Mouse (Mus musculus): ENCODE results near the gene Galnt4.
"Not testable (repeated sequence)": the region's sequence is repeated elsewhere in the genome, so short reads cannot be mapped to it uniquely, and the experiment has no call there.

Galnt4 gene

GRCm38 (mm10) chr10:99157697-99158096, 49.7 kb downstream of the Galnt4 start:
- DNase-seq (ENCODE audit: low read depth): not testable (repeated sequence)

GRCm38 (mm10) chr10:99161987-99162582, 54.1 kb downstream of the Galnt4 start:
- DNase-seq (ENCODE audit: low read depth): no peak
